Mouse (Mus musculus) cerebellum, adult 2 months (tissue): Measurements from ENCODE around the gene Ugt1a8.

Experiments
- CTCF ChIP-seq: fragments of 200-500 bp; IDR thresholded peaks from 2 replicates; pipeline ENCODE4 v1.5.1; 2011; ENCODE audit warnings: low read depth, mild to moderate bottlenecking, control low read depth, low read length, moderate library complexity, borderline replicate concordance; ENCODE audit not compliant: insufficient read depth
- POLR2A ChIP-seq: fragments of 200-500 bp; IDR thresholded peaks from 2 replicates; pipeline ENCODE4 v1.6.1; 2011; ENCODE audit warnings: low read length, control low read depth, borderline replicate concordance; ENCODE audit not compliant: insufficient read depth

GRCm38 (mm10) chr1:88260114-88260513 lies 172.5 kb downstream of the Ugt1a8 start:
- no peak for TF ChIP-seq CTCF
- TF ChIP-seq POLR2A = no peak
